Mouse (Mus musculus): ENCODE data around the gene Kdm5a. TPM values are rescaled to one million over a fixed set of nuclear protein-coding genes. Genes with fewer than 3 reads are reported as not detected.

Gene Kdm5a
- polyA plus RNA-seq, 1 experiment, result 19.2 TPM

DNA sequence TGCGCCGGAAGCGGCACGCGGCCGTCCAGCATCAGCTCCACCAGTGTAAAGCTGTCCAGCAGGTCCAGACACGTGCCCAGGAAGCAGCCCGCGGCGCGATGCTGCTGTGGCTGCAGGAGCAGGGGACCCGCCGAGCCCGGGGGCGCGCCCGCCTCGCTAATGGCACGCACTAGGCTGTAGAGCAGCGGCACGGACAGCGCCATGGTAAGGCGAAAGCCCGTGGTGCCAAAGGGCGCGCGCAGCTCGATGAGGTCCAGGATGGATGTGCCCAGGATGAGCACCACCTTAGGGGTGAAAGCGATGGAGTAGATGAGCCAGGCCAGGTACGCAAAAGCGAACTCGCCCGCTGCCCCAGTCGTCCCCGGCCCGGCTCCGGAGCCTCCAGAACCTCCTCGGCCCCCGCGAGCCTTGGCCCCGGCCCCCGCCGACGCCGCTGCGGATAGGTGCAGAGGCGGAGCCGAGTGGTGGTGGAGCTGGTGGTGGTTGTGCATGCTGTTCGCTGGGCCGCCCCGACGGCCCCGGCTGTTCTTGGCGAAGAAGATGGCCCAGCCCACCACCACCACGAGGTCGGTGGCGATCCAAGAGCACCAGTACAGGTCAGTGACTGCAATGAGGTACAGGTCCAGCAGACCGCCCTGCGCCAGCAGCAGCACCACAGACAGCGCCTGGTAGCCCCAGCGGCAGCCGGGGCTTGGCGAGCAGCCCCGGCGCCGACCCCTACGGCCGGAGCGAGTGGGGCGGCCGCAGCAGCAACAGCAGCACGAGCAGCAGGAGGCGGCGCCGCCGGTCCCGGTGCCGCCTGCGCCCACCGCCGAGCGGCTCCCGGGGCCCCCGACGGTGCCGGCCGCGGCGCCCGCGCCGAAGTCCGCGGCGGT lies 128.8 kb downstream of the Kdm5a start:
- Histone ChIP-seq H3K4me3 (ENCODE audit: insufficient read depth, low read depth, low read length) (peak overlapping the region; percentile 54), H3K27ac (replicated peaks; ENCODE audit: low read depth, low read length) (no peak overlapping the region), H3K4me1 (ENCODE audit: control insufficient read depth, insufficient read depth, insufficient read length, low read length) (no peaks in the 10 kb centered on the region)

GRCm38 (mm10) chr6:120493374-120494181 lies 129.7 kb downstream of the Kdm5a start, which contains the start of gene Tmem121b:
TSS of gene Tmem121b (minus strand) at chr6:120493807.
- Histone ChIP-seq H3K4me3 (ENCODE audit: insufficient read depth, low read depth, low read length) (peak within 1 kb of the TSS; percentile 54), H3K27ac (replicated peaks; ENCODE audit: low read depth, low read length) (no peak within 1 kb of the TSS), H3K4me1 (ENCODE audit: control insufficient read depth, insufficient read depth, insufficient read length, low read length) (no peaks in the 10 kb centered on the region)

Other genes with a start within 250 kb of the Kdm5a start
- not detected in 2 replicates for gene D330020A13Rik, start 69.8 kb upstream of the Kdm5a start, polyA plus RNA-seq (2012; ENCODE audit: insufficient read depth, insufficient read length, missing spikeins)
- not detected in 2 replicates for gene B4galnt3, start 69.6 kb upstream of the Kdm5a start, polyA plus RNA-seq (2012; ENCODE audit: insufficient read depth, insufficient read length, missing spikeins)
- gene Ccdc77, start 250 bp downstream of the Kdm5a start, polyA plus RNA-seq (2012; ENCODE audit: insufficient read depth, insufficient read length, missing spikeins), result 3.6 TPM in 2 replicates
- 2.0 and 2.2 TPM in 2 replicates for gene Il17ra, start 99.1 kb downstream of the Kdm5a start, polyA plus RNA-seq (2012; ENCODE audit: insufficient read depth, insufficient read length, missing spikeins)
- gene Tmem121b, start 129.7 kb downstream of the Kdm5a start, polyA plus RNA-seq (2012; ENCODE audit: insufficient read depth, insufficient read length, missing spikeins), result not detected in 2 replicates
- gene Hdhd5, start 167.2 kb downstream of the Kdm5a start, polyA plus RNA-seq (2012; ENCODE audit: insufficient read depth, insufficient read length, missing spikeins), result 10.5 and 11.9 TPM in 2 replicates

All from brown adipose tissue, adult 24 weeks (tissue).